Mouse (Mus musculus) heart, postnatal 4 days (tissue): ENCODE results near the gene Umod. TPM values are rescaled to one million over a fixed set of nuclear protein-coding genes. Genes with fewer than 3 reads are reported as not detected.

Experiments
- DNase-seq: peaks from one replicate; pipeline ENCODE4 v3.0.0; 2021
- total RNA-seq, 2 experiments: library from RNA; stranded (reverse); gene quantifications; 2 replicates each; pipeline ENCODE4 v1.2.3; 2021

Gene Umod
- not detected for total RNA-seq

DNA sequence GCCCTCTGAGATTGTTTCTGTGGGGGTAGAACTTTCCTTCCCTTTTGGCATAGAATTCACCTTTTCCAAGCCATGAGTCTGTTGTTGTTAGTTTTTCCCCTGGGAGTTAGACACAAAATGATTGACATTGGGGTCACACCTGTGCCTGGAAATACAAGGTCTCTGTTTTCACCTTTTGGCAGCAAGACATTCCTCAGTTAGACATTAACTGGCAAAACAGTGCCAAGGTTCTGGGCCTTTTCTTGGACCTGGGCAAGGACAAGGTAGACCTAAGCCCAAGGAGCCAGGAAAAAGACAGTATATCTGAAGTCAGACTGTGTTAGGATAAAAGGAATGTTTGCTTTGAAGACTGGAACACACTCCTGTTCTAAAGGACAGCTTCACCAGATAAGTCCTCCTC is at the start of gene Umod:
Gene Umod (minus strand): TSS at position 27 of the 400 bp plus-strand sequence.
- no peak for DNase-seq

DNA sequence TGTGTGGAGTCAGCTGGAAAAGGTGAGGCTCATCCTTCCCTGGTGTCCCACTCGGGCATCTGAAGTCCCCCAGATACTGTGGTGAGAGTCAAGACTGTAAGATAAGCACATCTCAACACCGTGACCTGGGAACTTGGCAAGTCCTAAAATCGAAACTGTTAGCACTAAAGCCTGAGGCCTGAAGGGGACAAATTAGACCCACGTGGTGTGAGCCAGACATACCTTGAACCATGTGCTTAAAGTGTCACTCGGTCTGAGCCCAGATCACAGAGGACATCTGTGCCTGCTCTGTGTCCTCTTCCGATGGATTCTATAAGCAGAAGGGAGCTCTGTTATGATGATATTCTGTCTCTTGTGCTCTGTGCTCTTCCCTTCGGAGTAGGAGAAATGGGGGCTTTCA is 49.5 kb upstream of the Umod start:
- DNase-seq = no peak

DNA sequence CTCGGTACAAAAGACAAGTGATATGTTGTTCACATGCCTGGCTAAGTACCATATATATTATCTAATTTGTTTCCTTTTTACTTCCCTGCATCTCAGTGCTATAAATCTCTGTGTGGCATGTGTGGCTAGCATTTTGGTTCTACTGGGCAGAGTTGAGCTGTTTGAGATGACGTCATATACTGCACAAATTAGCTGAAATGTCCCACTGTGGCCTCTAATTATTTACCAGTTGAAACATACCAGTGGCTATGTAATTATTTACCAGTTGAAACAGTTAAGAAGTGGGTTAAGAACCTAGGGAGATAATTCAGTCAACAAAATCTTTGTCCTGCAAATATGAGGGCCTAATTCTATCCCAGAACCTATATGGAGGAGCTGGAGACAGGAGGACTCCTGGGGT is 48.5 kb upstream of the Umod start:
- DNase-seq = no peak

DNA sequence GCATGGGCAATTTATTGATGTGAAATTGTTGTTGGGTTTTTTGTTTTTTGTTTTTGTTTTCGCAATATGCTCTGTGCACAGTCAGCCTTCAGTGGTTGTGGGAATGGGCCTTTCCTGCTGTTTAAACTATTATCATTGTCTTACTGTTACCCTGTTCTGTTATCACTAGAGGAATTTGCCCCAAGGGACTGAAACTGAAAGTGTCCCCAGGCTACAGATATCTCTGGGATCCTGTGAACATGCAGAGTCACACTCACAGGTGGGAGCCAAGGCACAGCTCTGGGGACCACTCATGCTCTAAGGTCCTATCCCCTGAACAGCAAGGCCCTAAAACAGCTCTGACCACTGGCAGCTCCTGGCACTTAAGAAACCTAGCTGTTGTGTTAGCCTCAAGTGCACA is 48.1 kb upstream of the Umod start:
- no peak for DNase-seq

DNA sequence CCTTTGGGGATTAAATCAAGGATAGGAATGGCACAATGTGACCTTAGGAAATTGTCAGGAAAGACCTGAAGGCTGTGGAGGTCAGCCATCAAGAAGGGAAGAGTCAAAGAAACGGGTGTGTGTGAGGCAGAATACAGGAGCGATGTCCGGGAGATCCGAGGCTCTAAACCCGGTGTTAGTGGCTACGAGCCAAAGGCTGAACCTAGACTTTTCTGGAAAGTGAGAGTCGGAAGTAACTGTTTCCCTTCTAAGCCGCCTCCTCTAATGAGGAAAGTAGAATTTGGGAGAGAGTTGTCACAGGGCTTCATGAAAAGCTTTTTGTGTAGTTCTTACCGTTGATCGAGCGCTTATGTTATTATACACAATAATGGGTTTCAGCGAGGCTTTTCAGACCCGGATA is 47.4 kb upstream of the Umod start:
- no peak for DNase-seq

DNA sequence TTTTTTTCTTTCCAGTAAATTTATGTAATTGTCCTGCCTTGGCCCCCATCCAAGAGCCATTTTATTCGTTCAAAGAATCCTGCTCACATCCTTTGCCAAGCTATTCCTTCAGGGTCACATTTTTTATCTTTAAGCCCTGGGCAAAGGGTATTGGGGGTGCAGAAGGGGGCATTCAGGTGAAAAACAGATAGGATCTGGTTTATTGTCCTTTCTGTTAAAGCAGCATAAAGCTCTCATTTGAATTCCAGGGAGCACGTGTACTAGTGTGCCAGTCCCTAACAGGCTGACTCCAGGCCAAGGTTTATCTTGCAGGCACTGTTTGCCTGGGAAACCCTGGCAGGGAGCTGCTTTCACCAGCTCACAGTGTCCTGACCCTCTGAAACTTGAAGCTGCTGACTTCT is 46.8 kb upstream of the Umod start:
- peak; percentile 22 for DNase-seq

DNA sequence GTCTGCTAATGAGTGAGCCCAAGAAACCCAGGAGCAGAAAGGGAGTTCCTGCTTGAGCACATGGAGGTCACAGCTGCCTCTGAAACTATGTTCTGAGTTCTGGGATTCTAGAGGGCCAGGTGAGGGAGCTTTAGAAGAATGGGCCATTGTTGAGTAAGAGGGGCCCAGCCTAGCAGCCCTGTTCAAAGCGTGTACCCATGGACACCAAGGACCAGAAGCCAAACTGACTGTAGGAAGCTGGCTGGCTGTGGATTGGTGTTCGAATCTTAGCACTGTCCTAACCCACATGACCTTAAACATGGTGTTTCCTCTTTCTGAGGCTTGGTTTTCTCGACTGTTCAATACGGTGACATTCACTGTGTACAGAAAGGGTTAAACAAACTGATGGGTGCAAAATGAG is 44.3 kb upstream of the Umod start, which contains the start of gene Pdilt:
Gene Pdilt (minus strand): TSS at position 101 of the 400 bp plus-strand sequence.
- DNase-seq = no peak

DNA sequence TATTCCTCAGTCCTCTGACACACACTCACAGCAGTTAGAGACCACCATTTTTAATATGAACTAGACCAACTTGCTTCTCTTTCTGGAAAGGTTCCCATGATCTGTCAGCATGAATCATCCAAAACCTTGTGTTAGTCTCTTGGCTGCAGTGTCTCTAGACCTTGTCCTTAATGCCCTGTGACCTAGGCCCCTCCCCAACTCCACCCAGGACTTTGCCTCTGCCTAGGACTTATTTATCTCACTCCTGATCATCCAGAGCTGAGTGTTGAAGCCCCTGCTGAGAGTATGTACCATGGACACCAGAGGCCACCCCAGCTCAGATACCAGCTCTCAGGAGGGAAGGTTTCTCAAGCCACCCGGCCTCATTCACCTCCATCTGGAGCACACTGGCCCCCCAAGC is 43.3 kb upstream of the Umod start:
- no peak for DNase-seq

DNA sequence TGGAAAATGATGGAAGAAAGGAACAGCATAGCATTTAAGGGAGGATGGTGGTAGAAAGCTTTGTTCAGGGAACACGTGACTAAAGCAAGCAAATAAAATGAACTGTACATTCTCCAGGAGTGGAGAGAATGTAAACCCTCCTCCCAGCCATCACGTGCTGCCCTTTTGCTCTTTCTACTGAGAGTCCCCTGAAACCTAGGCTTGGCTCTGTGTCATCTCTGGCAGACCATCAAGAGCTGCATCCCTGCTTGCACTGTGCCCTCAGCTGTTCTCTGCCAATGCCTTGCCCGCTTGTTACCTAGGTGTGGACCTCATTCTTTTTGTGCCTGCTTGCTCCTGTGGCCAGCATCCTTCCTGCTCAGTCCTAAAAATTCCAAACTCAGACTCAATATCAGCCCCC is 42.7 kb upstream of the Umod start:
- no peak for DNase-seq

DNA sequence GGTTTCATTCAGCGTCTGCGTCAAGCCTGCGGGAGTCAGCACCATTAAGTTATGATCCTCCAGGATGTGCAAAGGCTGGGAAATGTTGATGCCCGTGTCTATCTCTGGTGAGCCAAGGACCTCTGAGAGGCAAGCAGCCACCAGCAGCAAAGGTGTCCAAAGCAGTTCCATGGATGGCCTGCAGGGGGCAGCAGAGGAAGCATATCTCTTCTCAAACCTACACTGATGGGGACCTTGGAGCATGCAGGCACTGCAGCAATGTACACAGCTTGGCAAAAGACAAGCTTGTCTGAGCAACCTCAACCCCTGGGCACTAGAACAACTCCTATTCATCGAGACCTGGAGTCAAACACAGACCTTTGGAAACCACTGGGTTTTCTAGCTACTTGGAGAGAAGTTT is 40.6 kb upstream of the Umod start:
- DNase-seq = peak; percentile 72

DNA sequence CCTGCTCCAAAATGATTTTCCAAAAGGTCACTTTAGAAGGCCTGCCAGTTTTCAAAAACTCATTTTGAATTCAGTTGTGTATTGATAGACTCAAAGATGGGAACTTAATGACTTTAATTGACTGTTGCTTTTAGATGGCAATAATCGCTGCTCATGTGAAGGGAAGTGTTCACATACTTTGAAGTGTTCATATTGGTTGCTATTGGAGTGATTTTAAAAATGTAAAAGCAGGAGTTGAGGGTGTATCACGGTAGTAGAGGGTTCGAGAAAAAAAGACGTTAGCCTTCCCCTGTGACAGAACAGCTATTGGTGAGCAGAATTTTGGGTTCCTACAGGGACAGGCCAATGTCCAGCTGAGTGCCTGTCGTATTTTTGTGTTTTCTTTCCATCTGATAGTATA is 40.1 kb upstream of the Umod start, which contains the start of gene Acsm5:
Gene Acsm5 (plus strand): TSS at position 301 of the 400 bp plus-strand sequence.
- no peak for DNase-seq

DNA sequence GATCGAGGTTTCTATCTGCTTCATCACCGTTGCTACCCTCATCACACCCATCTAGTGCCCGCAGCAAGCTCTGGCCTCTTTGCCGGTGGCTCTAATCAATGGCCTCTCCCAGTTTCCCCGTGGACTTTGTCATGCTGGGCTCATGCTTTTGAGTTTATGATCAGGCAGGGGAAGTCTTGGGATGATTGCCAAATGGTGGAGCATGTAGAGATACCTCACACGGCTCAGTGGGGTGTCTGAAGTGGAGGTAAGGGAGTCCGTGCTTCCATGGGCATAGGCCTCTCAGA is 37.1 kb upstream of the Umod start:
- no peak for DNase-seq

DNA sequence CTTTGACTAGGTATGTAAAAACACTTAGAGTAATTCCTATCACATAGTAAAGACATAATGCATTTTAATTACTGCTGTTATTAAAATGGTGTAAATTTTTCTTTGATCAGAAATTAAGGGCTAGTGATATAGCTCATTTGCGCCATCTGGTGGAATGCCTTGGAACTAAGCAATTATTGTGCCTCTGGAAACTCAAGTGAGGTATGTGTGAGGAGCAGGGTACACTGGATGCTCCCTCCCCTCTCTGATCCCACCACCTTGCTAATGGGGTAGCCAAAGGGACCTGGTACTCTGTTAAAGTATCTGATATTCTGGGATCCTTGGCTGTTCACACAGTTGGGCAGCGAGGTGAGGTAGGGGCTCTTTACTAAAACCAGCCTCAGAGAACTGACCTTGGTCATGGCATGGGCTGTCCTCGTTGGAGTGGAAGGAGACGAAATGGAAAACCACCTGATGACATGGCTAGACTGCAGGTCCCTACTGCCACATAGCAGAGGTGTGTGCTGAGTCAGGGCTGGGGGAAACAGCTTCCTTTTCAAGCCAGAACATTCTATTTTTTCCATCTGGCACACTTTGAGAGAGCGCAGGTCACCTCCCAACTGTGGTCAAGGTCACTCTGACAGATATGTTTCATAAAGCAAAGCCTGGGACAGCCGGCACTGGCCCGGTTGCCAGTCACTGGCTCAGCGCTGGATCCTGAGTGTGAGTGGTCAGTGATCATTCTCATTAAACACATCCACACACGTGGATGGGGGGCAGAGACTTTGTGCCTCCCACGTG is 36.6 kb upstream of the Umod start:
- peak; percentile 59 for DNase-seq

DNA sequence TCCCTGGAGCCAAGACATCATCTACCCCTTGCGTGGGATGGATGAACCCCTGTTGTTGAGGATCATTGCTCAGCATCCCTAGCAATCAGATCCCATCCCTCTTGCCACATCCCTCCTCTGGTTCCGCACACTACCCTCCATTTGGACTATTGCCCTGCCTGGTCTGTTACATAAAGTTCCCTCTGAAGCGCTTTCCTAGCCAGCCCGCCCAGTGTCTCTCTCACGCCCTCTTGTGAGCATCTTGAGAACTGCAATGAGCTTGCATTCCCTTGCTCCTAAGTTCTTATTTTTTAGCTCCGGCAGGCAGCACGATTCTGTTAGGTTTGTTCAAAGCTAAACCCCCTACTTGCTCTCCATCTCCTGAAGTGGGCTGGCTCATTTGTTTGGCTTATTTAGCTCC is 34.0 kb upstream of the Umod start:
- DNase-seq = peak; percentile 31

DNA sequence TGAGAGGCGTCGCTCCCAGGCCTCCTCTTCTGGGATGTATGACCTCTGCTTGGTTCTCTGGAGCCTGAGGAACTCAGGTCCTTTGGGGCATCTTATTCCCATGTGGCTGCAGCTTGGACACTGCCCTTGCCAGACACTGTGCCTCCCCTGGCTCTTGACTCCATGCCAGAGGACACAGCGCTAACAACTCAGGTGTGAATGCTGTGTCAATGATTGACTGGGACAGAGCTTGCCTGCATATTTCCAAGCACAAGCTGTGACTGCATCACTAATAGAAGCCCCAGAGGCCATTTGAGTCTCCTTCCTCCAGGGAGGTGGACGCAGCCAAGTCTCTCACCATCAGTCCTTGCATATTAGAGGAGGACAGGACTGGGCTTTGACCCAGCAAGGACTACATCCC is 32.1 kb upstream of the Umod start:
- no peak for DNase-seq

DNA sequence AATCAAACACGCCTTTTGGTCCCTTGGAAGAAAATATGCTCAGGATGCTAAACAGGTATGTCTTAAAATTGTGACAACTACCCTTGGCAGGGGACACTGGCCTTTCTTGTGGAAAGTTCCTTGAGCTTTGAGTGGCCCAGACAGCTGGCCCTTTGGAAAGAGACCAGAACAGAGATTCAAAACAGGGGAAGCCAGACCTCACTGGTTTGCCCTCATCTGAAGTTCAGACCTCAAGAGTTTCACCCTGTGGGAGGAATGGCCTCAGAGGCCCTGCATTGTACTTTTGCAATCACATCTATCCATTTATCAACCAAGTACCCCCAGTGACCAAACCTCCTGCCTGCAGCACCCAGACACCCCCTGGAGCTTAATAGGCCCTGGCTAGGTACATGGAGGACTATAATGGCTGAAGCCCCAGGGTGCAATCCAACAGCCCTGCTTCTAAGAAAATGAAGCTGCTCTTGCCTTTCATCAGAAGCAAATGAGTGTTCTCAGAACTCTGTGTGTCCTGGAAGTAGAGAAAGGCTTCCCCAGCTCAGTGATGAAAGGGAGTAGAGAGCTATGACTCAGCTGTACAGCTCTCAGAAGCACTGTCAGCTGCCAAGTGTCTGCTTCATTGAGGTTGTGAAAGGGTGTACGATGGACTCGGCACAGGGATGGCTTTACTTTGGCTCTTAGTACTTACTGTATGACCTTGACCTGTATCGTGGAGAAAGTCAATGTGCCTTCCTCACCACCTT is 11.1 kb upstream of the Umod start:
- no peak for DNase-seq

DNA sequence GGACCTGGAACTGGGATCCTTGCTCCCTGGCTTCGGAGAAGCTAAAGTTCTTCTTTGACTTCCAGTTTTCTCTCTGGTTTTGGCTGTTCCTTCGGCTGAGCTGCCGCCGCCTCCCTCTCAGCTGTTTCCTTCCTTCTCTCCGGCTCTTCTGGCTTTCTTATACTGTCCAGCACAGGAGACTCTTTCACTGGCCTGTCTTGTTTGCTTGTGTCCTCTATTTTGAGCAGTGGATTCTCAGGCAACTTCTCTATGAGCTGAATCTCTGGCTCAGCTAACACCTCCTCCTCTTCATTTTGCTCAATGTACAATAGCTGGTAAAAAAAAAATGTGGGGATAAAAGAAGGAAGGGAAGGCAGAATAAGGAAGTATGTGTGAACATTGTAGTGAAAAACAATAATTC is 7.6 kb upstream of the Umod start:
- DNase-seq = no peak

DNA sequence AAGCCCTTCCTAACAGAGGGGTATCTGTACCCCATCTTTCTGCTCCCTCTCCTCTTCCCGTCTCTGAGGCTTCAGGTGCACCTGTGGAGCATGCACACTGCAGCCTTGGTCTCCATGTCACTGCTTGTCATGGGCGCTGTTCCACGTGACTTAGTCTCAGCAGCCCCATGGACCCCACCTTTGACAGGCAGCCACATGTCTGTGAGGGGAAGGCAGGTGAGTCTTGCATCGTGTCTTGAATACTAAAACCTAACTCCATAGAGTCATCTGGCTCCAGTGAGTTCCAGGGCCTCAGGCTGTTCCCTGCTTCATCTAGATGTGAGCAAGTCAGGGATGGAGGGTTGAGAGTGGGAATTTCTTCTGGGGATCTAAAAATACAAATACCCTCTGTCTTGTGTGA is 5.1 kb upstream of the Umod start:
- DNase-seq = no peak

DNA sequence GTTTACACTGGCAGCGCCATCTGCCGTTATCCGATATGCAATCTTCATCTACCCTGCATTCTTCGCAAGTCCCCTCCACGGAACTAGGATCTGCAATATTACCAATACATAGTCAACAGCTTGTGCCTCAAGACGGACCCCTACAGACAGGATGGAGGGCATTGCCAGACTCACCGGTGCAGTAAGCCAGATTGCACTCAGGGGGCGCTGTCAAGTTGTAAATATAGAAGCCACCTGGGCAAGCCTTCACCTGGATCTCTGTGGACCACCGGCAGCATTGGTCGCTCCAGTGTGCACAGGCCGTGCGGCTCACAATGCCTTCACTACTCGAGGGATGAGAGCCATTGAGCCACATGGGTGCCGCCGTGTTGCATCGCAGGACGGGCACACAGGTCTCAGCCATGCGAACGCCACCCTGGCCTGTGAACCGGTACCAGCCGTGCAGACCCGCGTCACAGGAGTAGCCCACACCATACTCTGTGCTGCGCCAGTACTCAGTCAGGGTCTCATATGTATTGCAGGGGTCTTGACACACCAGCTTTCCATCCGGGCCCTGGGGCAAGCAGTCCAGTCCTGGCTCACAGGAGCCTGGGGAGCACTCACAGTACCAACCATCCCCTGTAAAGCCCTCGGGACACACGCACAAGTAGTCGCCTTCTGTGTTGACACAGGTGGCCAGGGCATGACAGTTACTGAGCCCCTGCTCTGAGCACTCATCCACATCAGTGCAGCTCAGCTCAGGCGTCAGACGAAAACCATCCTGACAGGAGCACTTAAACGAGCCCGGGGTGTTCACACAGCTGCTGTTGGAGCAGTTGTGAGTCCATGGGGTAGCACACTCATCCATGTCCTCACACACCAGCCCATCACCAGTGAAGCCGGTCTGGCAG is 2.3 kb downstream of the Umod start:
- DNase-seq = no peak

DNA sequence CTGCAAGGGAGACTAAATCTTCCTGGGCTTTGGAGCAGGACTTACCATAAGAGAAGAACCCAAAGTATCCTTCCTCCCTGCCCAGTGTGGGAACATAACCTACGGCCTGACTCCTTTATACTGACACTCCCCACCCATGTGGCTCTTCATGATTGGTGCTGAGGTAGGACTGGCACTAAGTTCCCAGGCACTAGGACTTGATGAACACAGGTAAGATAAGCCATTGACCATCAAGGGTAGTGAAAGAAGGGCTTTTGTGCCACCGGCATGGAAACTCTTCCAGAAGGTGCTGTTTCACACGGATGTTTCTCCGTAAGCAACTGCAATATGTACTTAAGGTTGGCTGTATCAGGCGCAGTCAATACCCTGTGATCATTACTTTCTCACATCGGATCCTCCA is 19.9 kb downstream of the Umod start, which contains the start of gene Gp2:
Gene Gp2 (minus strand): TSS at position 101 of the 400 bp plus-strand sequence.
- DNase-seq = no peak

DNA sequence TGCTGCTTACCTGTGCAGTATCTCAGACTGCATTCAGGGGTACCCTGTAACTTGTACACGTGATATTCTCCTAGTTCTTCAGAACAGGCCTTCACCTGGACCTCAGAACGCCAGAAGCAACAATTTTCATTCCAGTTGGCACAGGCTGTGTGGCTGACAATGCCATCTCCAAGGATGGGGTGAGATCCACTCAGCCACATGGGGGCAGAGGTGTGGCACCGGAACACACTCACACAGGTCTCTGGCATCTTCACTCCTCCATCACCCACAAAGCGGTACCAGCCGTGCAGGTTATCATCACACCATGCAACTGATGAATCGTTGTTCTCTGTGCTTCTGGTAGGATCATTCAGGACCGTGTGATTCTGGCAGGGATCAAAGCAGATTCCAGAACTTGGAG is 24.9 kb downstream of the Umod start:
- DNase-seq = no peak

DNA sequence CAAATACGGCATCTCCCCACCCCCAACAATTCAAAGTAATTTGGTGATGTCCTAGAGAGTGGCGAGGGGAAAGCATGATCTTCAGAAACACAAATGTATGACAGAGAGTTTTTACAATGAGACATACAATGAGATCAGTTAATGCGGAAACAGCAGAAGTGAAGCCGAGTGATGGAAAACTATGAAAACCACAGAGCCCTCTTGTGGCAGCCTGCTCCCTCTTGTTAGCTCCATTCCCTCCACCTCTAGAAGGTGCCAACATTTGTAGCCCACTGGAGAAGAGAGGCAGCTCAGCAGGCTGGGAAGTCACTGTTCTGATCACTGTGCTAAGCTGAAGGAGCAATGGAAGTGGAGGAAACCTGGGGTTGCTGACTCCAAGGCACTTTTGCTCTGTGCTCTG is 35.2 kb downstream of the Umod start:
- DNase-seq = no peak

DNA sequence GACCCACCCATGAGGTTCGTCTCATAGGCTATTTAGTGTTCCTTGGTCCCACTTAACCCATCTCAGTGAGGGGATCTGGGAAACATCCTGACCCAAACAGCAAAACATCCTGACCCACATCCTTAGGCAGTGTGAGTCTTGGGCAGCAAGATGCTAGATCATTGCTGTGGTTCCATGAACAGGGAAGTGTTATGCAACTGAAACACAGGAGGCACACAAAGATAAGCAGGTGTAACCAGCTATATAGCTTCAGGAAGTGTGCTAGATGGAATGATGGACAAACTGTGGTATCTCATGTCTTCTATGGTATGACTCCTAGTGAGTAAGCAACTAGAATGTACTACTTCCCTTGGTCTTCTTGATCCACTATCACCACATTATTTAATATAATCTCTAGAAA is 37.1 kb downstream of the Umod start:
- no peak for DNase-seq
